Mouse (Mus musculus): ENCODE results near the gene Hoxb5.

The Hoxb5 gene

GRCm38 (mm10) chr11:96302381-96303150 is 570 bp upstream of the Hoxb5 start:
- no peak for ATAC-seq (ENCODE audit: low TSS enrichment)

- ATAC-seq (ENCODE audit: low TSS enrichment): no peak
These were observed 1.5 kb downstream of the Hoxb5 start for GRCm38 (mm10) chr11:96304381-96305195.

GRCm38 (mm10) chr11:96305505-96306182 is 2.5 kb downstream of the Hoxb5 start:
- ATAC-seq (ENCODE audit: low TSS enrichment): no peak

- no peak for ATAC-seq (ENCODE audit: low TSS enrichment)
These were observed 3.2 kb downstream of the Hoxb5 start for GRCm38 (mm10) chr11:96306183-96306907.

- no peak for ATAC-seq (ENCODE audit: low TSS enrichment)
These were observed 3.8 kb downstream of the Hoxb5 start for GRCm38 (mm10) chr11:96306908-96307269.

- no peak for ATAC-seq (ENCODE audit: low TSS enrichment)
These were observed 5.6 kb downstream of the Hoxb5 start for GRCm38 (mm10) chr11:96308763-96309162.

- no peak for ATAC-seq (ENCODE audit: low TSS enrichment)
These were observed 6.2 kb downstream of the Hoxb5 start for GRCm38 (mm10) chr11:96309288-96309687.

GRCm38 (mm10) chr11:96310183-96310938 is 7.2 kb downstream of the Hoxb5 start:
- no peak for ATAC-seq (ENCODE audit: low TSS enrichment)

GRCm38 (mm10) chr11:96311097-96311496 is 8.0 kb downstream of the Hoxb5 start:
- ATAC-seq (ENCODE audit: low TSS enrichment): no peak

- ATAC-seq (ENCODE audit: low TSS enrichment): no peak
These were observed 8.6 kb downstream of the Hoxb5 start for GRCm38 (mm10) chr11:96311520-96312417.

- no peak for ATAC-seq (ENCODE audit: low TSS enrichment)
These were observed 10.0 kb downstream of the Hoxb5 start for GRCm38 (mm10) chr11:96313134-96313533.

GRCm38 (mm10) chr11:96313806-96314428 is 10.8 kb downstream of the Hoxb5 start:
- no peak for ATAC-seq (ENCODE audit: low TSS enrichment)

GRCm38 (mm10) chr11:96314671-96315343 is 11.7 kb downstream of the Hoxb5 start:
- no peak for ATAC-seq (ENCODE audit: low TSS enrichment)

GRCm38 (mm10) chr11:96315344-96315681 is 12.2 kb downstream of the Hoxb5 start:
- no peak for ATAC-seq (ENCODE audit: low TSS enrichment)

GRCm38 (mm10) chr11:96316696-96317607 is 13.8 kb downstream of the Hoxb5 start:
- no peak for ATAC-seq (ENCODE audit: low TSS enrichment)

- no peak for ATAC-seq (ENCODE audit: low TSS enrichment)
These were observed 14.7 kb downstream of the Hoxb5 start, which contains the start of gene Hoxb4 for GRCm38 (mm10) chr11:96317608-96318367. Hoxb4 (plus strand) TSS chr11:96318267.

GRCm38 (mm10) chr11:96318368-96319070 is 15.4 kb downstream of the Hoxb5 start:
- no peak for ATAC-seq (ENCODE audit: low TSS enrichment)

All from frontal cortex, adult (tissue).